Mouse (Mus musculus): ENCODE data around the gene Olfr372.
"Not testable (repeated sequence)": the region's sequence is repeated elsewhere in the genome, so short reads cannot be mapped to it uniquely, and the experiment has no call there.

DNA sequence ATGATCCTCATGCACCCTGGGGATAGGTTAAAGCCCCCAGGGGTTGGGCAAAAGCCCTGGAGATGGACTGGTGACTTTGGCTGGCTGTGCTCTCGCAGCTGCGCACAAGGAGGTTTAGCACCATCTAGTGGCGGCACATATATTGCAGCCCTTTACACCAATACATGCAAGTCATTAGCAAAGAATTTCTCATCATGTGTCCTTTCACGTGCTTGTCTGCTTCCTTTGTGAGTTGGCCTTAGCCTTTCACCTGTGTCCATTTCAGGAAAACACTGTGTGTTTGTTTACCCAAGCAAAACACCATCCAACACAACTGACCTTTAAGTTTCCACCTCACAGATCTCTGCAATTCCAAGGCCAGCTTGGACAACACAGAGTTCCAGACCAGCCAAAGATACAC is 8.1 kb upstream of the Olfr372 start:
- not testable (repeated sequence) for TF ChIP-seq CTCF (IDR thresholded peaks at IDR 0.05; ENCODE audit: low read depth, low read length); POLR2AphosphoS5 (IDR thresholded peaks at IDR 0.05; ENCODE audit: insufficient replicate concordance, low read depth, low read length); GATA1 (IDR thresholded peaks at IDR 0.05; ENCODE audit: borderline replicate concordance, low read length); TAL1 (conservative IDR thresholded peaks at IDR 0.05; ENCODE audit: low read depth, low read length)
